Mouse (Mus musculus): ENCODE data around the gene Gm4881. TPM values are rescaled to one million over a fixed set of nuclear protein-coding genes. Genes with fewer than 3 reads are reported as not detected.
"Not testable (repeated sequence)": the region's sequence is repeated elsewhere in the genome, so short reads cannot be mapped to it uniquely, and the experiment has no call there.

The Gm4881 gene
- total and polyA plus RNA-seq, 3 experiments = not detected

GRCm38 (mm10) chr7:24897224-24897623 lies 47.1 kb downstream of the Gm4881 start, which contains the start of gene Cd79a:
TSS of gene Cd79a (plus strand) at chr7:24897381.
- Histone ChIP-seq H3K4me3 (ENCODE audit: low read depth, low read length) (no peak within 1 kb of the TSS), H3K36me3 (replicated peaks) (no peaks in the 10 kb centered on the region), H3K27me3 (ENCODE audit: insufficient read depth, low read length) (peaks cover 6% of the 10 kb centered on the region), H3K9me3 (replicated peaks) (no peaks in the 10 kb centered on the region), H3K4me1 (ENCODE audit: insufficient read depth, low read depth, low read length) (peaks cover 26% of the 10 kb centered on the region)
- DNase-seq (ENCODE audit: low spot score) (no peak), ATAC-seq (ENCODE audit: extremely low read depth, insufficient number of reproducible peaks, low FRiP score, poor library complexity, severe bottlenecking) (no peak)
- no peak for TF ChIP-seq GATA2 (IDR thresholded peaks at IDR 0.05; ENCODE audit: borderline replicate concordance, low read depth, low read length)
- no peak for TF ChIP-seq GATA1 (IDR thresholded peaks at IDR 0.05; ENCODE audit: borderline replicate concordance, low read length)
- TF ChIP-seq POLR2AphosphoS5 (IDR thresholded peaks at IDR 0.05; ENCODE audit: insufficient replicate concordance, low read depth, low read length) = no peak
- no peak for TF ChIP-seq TAL1 (conservative IDR thresholded peaks at IDR 0.05; ENCODE audit: low read depth, low read length)
- TF ChIP-seq CTCF (IDR thresholded peaks at IDR 0.05; ENCODE audit: low read depth, low read length) = no peak

- H3K36me3 ChIP-seq (replicated peaks) = peaks cover 3% of the 10 kb centered on the region
- ATAC-seq (ENCODE audit: extremely low read depth, insufficient number of reproducible peaks, low FRiP score, poor library complexity, severe bottlenecking) (no peak), DNase-seq (ENCODE audit: low spot score) (no peak)
- H3K4me3 ChIP-seq (ENCODE audit: low read depth, low read length) = no peak overlapping the region
- TF ChIP-seq CTCF (IDR thresholded peaks at IDR 0.05; ENCODE audit: low read depth, low read length) (no peak), GATA1 (IDR thresholded peaks at IDR 0.05; ENCODE audit: borderline replicate concordance, low read length) (no peak), GATA2 (IDR thresholded peaks at IDR 0.05; ENCODE audit: borderline replicate concordance, low read depth, low read length) (no peak), TAL1 (conservative IDR thresholded peaks at IDR 0.05; ENCODE audit: low read depth, low read length) (no peak), POLR2AphosphoS5 (IDR thresholded peaks at IDR 0.05; ENCODE audit: insufficient replicate concordance, low read depth, low read length) (no peak)
- peaks cover 6% of the 10 kb centered on the region for H3K27me3 ChIP-seq (ENCODE audit: insufficient read depth, low read length)
- H3K4me1 ChIP-seq (ENCODE audit: insufficient read depth, low read depth, low read length) = peaks cover 22% of the 10 kb centered on the region
- H3K9me3 ChIP-seq (replicated peaks) = no peaks in the 10 kb centered on the region
Observed at GRCm38 (mm10) chr7:24896269-24896668, 48.0 kb downstream of the Gm4881 start.

- H3K4me1 ChIP-seq (ENCODE audit: insufficient read depth, low read depth, low read length) = peaks cover 19% of the 10 kb centered on the region
- not testable (repeated sequence) for ATAC-seq (ENCODE audit: extremely low read depth, insufficient number of reproducible peaks, low FRiP score, poor library complexity, severe bottlenecking); DNase-seq (ENCODE audit: low spot score); H3K4me3 ChIP-seq (ENCODE audit: low read depth, low read length); H3K27me3 ChIP-seq (ENCODE audit: insufficient read depth, low read length); H3K36me3 ChIP-seq (replicated peaks); H3K9me3 ChIP-seq (replicated peaks)
Observed at GRCm38 (mm10) chr7:24895749-24896148, 48.5 kb downstream of the Gm4881 start.

- Histone ChIP-seq H3K27me3 (ENCODE audit: insufficient read depth, low read length) (peaks cover under 1% of the 10 kb centered on the region; the same call in 1 of the 2 replicates), H3K4me1 (ENCODE audit: insufficient read depth, low read depth, low read length) (peaks cover 41% of the 10 kb centered on the region), H3K9me3 (replicated peaks) (no peaks in the 10 kb centered on the region), H3K36me3 (replicated peaks) (peaks cover 44% of the 10 kb centered on the region), H3K4me3 (ENCODE audit: low read depth, low read length) (no peak overlapping the region)
- DNase-seq (ENCODE audit: low spot score) = no peak
- TF ChIP-seq POLR2AphosphoS5 (IDR thresholded peaks at IDR 0.05; ENCODE audit: insufficient replicate concordance, low read depth, low read length) (peak; percentile 90; the same call in 1 of the 2 replicates), TAL1 (conservative IDR thresholded peaks at IDR 0.05; ENCODE audit: low read depth, low read length) (no peak), GATA1 (IDR thresholded peaks at IDR 0.05; ENCODE audit: borderline replicate concordance, low read length) (no peak)
- ATAC-seq (ENCODE audit: extremely low read depth, insufficient number of reproducible peaks, low FRiP score, poor library complexity, severe bottlenecking) = no peak
Observed at GRCm38 (mm10) chr7:24892125-24892583, 52.1 kb downstream of the Gm4881 start.

GRCm38 (mm10) chr7:24891241-24892124 lies 52.8 kb downstream of the Gm4881 start:
- TF ChIP-seq TAL1 (conservative IDR thresholded peaks at IDR 0.05; ENCODE audit: low read depth, low read length) (no peak), POLR2AphosphoS5 (IDR thresholded peaks at IDR 0.05; ENCODE audit: insufficient replicate concordance, low read depth, low read length) (no peak), GATA1 (IDR thresholded peaks at IDR 0.05; ENCODE audit: borderline replicate concordance, low read length) (no peak), CTCF (IDR thresholded peaks at IDR 0.05; ENCODE audit: low read depth, low read length) (no peak), GATA2 (IDR thresholded peaks at IDR 0.05; ENCODE audit: borderline replicate concordance, low read depth, low read length) (no peak)
- Histone ChIP-seq H3K36me3 (replicated peaks) (peaks cover 51% of the 10 kb centered on the region), H3K4me1 (ENCODE audit: insufficient read depth, low read depth, low read length) (peaks cover 47% of the 10 kb centered on the region), H3K27me3 (ENCODE audit: insufficient read depth, low read length) (no peaks in the 10 kb centered on the region), H3K4me3 (ENCODE audit: low read depth, low read length) (no peak overlapping the region), H3K9me3 (replicated peaks) (no peaks in the 10 kb centered on the region)
- DNase-seq (ENCODE audit: low spot score) (no peak), ATAC-seq (ENCODE audit: extremely low read depth, insufficient number of reproducible peaks, low FRiP score, poor library complexity, severe bottlenecking) (no peak)

- ATAC-seq (ENCODE audit: extremely low read depth, insufficient number of reproducible peaks, low FRiP score, poor library complexity, severe bottlenecking) = peak; percentile 31; the same call in 1 of the 2 replicates
- no peak overlapping the region for H3K4me3 ChIP-seq (ENCODE audit: low read depth, low read length)
- DNase-seq (ENCODE audit: low spot score) = peak; percentile 57
- TF ChIP-seq CTCF (IDR thresholded peaks at IDR 0.05; ENCODE audit: low read depth, low read length) (peak; percentile 98), GATA2 (IDR thresholded peaks at IDR 0.05; ENCODE audit: borderline replicate concordance, low read depth, low read length) (no peak), TAL1 (conservative IDR thresholded peaks at IDR 0.05; ENCODE audit: low read depth, low read length) (no peak), POLR2AphosphoS5 (IDR thresholded peaks at IDR 0.05; ENCODE audit: insufficient replicate concordance, low read depth, low read length) (peak; percentile 84; the same call in 1 of the 2 replicates), GATA1 (IDR thresholded peaks at IDR 0.05; ENCODE audit: borderline replicate concordance, low read length) (no peak)
- H3K9me3 ChIP-seq (replicated peaks) = no peaks in the 10 kb centered on the region
- peaks cover 61% of the 10 kb centered on the region for H3K36me3 ChIP-seq (replicated peaks)
- no peaks in the 10 kb centered on the region for H3K27me3 ChIP-seq (ENCODE audit: insufficient read depth, low read length)
- peaks cover 52% of the 10 kb centered on the region for H3K4me1 ChIP-seq (ENCODE audit: insufficient read depth, low read depth, low read length)
Observed at GRCm38 (mm10) chr7:24890281-24891216, 53.7 kb downstream of the Gm4881 start.
